Mouse (Mus musculus): Measurements from ENCODE around the gene Brox. TPM values are rescaled to one million over a fixed set of nuclear protein-coding genes. Genes with fewer than 3 reads are reported as not detected.
"Not testable (repeated sequence)": the region's sequence is repeated elsewhere in the genome, so short reads cannot be mapped to it uniquely, and the experiment has no call there.

The Brox gene
- polyA plus RNA-seq, 1 experiment: 80.5 TPM

DNA sequence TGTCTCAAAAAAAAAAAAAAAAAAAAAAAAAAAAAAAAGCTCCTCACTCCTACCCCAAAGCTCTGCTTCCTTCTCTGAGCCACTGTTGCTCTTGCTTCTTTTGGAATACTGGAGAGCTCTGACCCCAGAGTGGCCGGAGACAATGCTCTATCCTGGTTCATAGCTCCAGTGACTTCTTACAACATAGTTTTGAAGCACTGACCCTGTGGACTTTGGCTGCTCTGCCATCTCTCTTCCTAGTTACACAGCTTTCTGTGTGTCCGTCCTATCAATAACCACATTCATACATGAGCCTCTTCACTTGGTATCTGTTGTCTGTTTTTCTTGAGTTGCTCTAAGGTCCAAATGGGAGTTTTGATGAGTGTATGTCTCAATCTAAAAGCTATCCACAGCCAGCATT, 15.0 kb upstream of the Brox start:
- Histone ChIP-seq H3K4me3 (ENCODE audit: insufficient read depth, low read length) (no peak overlapping the region), H3K4me1 (ENCODE audit: control insufficient read depth, insufficient read depth, low read length) (peaks cover 7% of the 10 kb centered on the region), H3K27ac (ENCODE audit: insufficient read depth, low read depth, low read length) (no peak overlapping the region)
- no peak for TF ChIP-seq CTCF (IDR thresholded peaks at IDR 0.05; ENCODE audit: low read depth, low read length)

DNA sequence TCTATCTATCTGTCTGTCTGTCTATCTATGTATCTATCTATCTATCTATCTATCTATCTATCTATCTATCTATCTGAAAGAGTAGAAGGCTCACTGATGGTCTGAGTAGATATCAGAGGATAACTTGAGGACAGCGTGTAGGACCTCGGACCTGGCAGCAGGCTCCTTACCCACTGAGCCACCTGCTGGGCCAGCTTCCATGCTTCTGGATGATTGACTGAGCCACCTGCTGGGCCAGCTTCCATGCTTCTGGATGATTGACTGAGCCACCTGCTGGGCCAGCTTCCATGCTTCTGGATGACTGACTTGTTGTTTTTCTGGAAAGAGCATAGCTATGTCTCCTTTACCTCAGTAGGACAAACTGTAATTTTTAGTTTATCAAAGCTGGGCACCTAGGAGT, 12.5 kb upstream of the Brox start:
- not testable (repeated sequence) for H3K27ac ChIP-seq (ENCODE audit: insufficient read depth, low read depth, low read length); H3K4me3 ChIP-seq (ENCODE audit: insufficient read depth, low read length); H3K4me1 ChIP-seq (ENCODE audit: control insufficient read depth, insufficient read depth, low read length)

DNA sequence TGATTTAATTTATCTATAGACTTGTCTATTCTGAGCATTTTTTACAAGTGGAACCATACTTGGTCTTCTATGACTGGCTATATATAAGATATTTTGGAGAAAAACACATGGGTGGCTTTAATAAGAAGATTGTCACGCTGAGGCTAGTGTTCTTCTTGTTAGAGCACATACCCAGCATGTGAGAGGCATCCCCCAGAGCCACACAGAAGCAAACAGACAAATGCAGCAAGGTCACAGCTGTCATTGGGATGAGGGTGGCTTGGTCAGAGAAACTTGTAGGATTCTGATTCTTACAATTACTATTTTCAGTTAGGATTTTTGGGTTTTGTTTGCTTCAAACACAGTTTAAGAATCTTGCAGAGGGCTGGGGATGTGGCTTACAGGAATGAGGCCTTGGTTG, 11.4 kb upstream of the Brox start:
- H3K27ac ChIP-seq (ENCODE audit: insufficient read depth, low read depth, low read length): no peak overlapping the region
- H3K4me1 ChIP-seq (ENCODE audit: control insufficient read depth, insufficient read depth, low read length): peaks cover 8% of the 10 kb centered on the region
- TF ChIP-seq POLR2A (IDR thresholded peaks at IDR 0.05; ENCODE audit: borderline replicate concordance, low read depth, low read length) (no peak), CTCF (IDR thresholded peaks at IDR 0.05; ENCODE audit: low read depth, low read length) (no peak)
- H3K4me3 ChIP-seq (ENCODE audit: insufficient read depth, low read length): no peak overlapping the region

DNA sequence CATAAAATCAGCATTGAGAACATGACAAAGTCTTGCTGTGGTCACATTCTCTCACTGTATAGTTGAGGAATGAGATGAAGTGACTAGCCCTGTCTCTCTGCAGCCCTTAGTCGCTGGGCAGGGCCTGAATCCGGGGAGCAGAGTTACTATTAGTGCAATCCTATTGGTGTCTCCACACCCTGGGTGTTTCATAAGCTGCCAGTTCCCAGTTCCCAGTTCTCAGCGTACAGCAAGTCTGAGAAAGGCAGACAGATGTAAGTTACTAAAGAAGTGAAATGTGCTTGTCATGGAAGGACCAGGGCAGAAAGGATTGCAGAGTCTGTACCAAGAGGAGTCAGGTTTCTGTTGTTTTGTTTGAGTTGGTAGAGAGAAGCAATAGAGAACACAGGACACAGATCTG, 10.5 kb upstream of the Brox start:
- Histone ChIP-seq H3K27ac (ENCODE audit: insufficient read depth, low read depth, low read length) (peak overlapping the region; percentile 46), H3K4me1 (ENCODE audit: control insufficient read depth, insufficient read depth, low read length) (peaks cover 8% of the 10 kb centered on the region), H3K4me3 (ENCODE audit: insufficient read depth, low read length) (no peak overlapping the region)
- TF ChIP-seq POLR2A (IDR thresholded peaks at IDR 0.05; ENCODE audit: borderline replicate concordance, low read depth, low read length): no peak
- no peak for TF ChIP-seq CTCF (IDR thresholded peaks at IDR 0.05; ENCODE audit: low read depth, low read length)

DNA sequence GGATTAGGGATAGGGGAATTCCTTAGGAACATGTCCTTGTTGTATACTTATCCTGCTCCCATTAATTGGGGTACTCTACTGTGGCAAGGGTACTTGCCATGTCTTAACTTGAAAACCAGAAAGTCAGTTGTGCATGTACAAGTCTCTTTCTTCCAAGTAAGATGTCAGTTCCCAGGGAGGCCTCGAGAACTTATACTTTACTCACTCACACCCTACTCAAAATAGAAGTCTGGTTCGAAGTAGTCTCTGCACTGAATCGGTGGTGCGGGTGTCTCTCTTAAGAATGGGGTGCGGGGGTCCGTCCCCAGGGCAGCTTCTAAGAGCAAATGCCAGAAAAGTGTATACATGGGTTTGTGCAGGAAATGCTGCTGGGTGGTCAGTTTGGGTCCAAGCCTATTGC, 2.1 kb upstream of the Brox start:
- no peak overlapping the region for H3K27ac ChIP-seq (ENCODE audit: insufficient read depth, low read depth, low read length)
- no peak for TF ChIP-seq POLR2A (IDR thresholded peaks at IDR 0.05; ENCODE audit: borderline replicate concordance, low read depth, low read length)
- no peak for TF ChIP-seq CTCF (IDR thresholded peaks at IDR 0.05; ENCODE audit: low read depth, low read length)
- no peaks in the 10 kb centered on the region for H3K4me1 ChIP-seq (ENCODE audit: control insufficient read depth, insufficient read depth, low read length)
- no peak overlapping the region for H3K4me3 ChIP-seq (ENCODE audit: insufficient read depth, low read length)

DNA sequence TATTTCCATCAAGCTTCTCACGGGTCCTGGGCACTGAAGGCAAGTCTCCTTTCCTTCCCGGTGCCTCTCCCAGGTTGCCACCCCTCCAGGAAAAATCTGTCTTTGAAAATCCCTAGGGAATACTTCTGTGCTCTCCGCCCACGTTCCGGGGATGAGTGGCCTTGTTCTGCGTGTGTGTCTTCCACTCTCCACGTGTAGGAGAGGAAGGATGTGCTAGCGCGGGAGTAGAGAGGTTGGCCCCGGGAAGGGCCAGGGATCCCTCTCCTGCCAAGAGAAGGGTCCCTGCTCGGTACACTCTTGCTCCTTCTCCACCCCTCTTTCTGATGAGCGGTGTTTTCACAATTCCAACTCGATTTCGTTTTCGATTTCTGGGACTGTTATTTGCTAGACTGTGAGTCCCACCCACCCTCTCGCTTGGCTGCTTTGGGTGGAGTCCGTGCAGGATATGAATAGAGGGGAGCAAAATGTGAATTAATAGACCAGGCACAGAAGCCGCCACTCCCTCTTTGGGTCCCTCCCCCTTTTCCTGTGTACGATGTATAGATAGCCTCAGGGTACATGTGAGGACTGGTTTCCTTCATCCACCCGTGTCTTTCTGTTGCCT, 919 bp upstream of the Brox start:
- no peaks in the 10 kb centered on the region for H3K4me1 ChIP-seq (ENCODE audit: control insufficient read depth, insufficient read depth, low read length)
- H3K27ac ChIP-seq (ENCODE audit: insufficient read depth, low read depth, low read length): peak overlapping the region; percentile 29
- H3K4me3 ChIP-seq (ENCODE audit: insufficient read depth, low read length): peak overlapping the region; percentile 66
- no peak for TF ChIP-seq CTCF (IDR thresholded peaks at IDR 0.05; ENCODE audit: low read depth, low read length)
- no peak for TF ChIP-seq POLR2A (IDR thresholded peaks at IDR 0.05; ENCODE audit: borderline replicate concordance, low read depth, low read length)

DNA sequence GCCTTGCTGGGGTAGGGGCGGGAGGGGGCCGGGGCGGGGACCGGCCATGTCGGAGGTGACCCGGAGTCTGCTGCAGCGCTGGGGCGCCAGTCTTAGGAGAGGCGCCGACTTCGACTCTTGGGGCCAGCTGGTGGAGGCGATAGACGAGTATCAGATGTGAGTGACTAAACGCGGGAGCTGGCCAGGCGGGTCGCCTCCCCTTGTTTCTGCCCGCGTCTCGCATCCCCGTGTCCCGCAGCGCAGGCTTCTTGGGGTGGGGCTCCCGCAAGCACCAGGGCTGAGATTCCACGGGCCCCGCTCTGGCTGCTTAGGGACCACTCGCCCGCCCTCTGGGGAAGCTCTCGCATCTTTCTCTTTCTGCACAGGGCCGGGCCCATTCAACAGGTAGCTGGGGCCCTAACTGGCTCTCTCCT, 410 bp upstream of the Brox start:
- TF ChIP-seq CTCF (IDR thresholded peaks at IDR 0.05; ENCODE audit: low read depth, low read length): no peak
- TF ChIP-seq POLR2A (IDR thresholded peaks at IDR 0.05; ENCODE audit: borderline replicate concordance, low read depth, low read length): no peak

DNA sequence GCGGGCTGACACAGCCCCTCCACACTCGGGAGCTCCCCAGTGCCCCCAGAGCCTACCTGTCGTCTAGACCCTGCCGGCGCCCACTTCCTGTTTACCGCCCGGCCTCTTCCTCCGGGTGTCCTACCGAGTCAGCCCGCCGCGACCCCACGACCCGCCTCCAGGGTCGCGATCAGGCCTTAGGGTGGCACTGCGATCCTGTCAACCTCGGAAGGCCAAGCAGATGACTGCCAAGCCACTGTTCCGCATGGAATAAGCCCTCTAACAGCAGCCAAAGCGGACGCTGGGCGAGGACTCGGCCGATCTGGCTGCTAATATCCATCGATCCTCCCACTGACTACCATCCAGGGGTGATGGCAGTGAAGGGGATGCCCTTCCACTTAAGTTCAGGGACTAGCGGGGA, 604 bp downstream of the Brox start, which contains the start of gene Aida:
Aida (plus strand) TSS at position 126 of the 400 bp plus-strand sequence.
- Histone ChIP-seq H3K27ac (ENCODE audit: insufficient read depth, low read depth, low read length) (peak within 1 kb of the TSS; percentile 70), H3K4me3 (ENCODE audit: insufficient read depth, low read length) (peak within 1 kb of the TSS; percentile 66), H3K4me1 (ENCODE audit: control insufficient read depth, insufficient read depth, low read length) (no peaks in the 10 kb centered on the region)
- no peak for TF ChIP-seq CTCF (IDR thresholded peaks at IDR 0.05; ENCODE audit: low read depth, low read length)
- TF ChIP-seq POLR2A (IDR thresholded peaks at IDR 0.05; ENCODE audit: borderline replicate concordance, low read depth, low read length): no peak

More for the DNA sequence above, 410 bp upstream of the Brox start:
- peak overlapping the region; percentile 66 for H3K4me3 ChIP-seq (ENCODE audit: insufficient read depth, low read length)
- peak overlapping the region; percentile 29 for H3K27ac ChIP-seq (ENCODE audit: insufficient read depth, low read depth, low read length)
- no peaks in the 10 kb centered on the region for H3K4me1 ChIP-seq (ENCODE audit: control insufficient read depth, insufficient read depth, low read length)

DNA sequence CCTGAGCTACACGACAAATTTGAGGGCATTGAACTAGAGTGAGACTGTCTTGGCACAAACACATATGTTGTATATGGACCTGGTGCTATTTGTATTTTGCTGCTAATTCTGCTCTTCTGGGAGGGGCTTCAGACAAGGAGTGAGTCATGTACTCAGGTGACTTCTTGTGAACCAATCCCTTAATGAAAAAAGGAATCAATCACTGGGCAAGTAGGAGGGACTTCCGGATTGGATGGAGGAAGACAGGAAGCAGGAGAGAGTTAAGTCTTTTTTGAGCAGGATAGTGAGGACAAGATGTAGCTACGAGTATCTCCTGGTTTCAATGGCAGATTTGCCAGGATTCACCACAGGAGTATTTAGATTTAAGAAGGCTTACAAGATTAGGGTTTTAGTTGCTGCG, 7.5 kb downstream of the Brox start:
- TF ChIP-seq POLR2A (IDR thresholded peaks at IDR 0.05; ENCODE audit: borderline replicate concordance, low read depth, low read length): no peak
- TF ChIP-seq CTCF (IDR thresholded peaks at IDR 0.05; ENCODE audit: low read depth, low read length): no peak
- no peaks in the 10 kb centered on the region for H3K4me1 ChIP-seq (ENCODE audit: control insufficient read depth, insufficient read depth, low read length)
- H3K4me3 ChIP-seq (ENCODE audit: insufficient read depth, low read length): no peak overlapping the region
- H3K27ac ChIP-seq (ENCODE audit: insufficient read depth, low read depth, low read length): no peak overlapping the region

DNA sequence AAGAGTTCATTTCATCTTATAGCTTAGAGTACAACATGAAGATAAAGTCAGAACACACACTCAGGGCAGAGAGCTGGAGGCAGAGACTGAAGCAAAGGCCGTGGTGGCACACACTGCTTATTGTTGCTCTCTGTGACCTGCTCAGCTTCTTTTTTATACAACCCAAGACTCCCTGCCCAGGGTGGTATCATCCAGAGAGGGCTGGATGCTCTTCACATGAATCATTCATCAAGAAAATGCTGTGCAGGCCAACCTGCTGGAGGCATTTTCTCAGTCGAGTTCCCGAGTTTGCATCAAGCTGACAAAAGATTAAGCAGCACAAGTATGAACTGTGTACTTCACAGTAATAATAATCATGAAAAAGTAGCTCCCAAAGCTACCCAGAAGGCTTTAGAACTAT, 8.7 kb downstream of the Brox start:
- no peak overlapping the region for H3K27ac ChIP-seq (ENCODE audit: insufficient read depth, low read depth, low read length)
- no peaks in the 10 kb centered on the region for H3K4me1 ChIP-seq (ENCODE audit: control insufficient read depth, insufficient read depth, low read length)
- TF ChIP-seq CTCF (IDR thresholded peaks at IDR 0.05; ENCODE audit: low read depth, low read length) (no peak), POLR2A (IDR thresholded peaks at IDR 0.05; ENCODE audit: borderline replicate concordance, low read depth, low read length) (no peak)
- no peak overlapping the region for H3K4me3 ChIP-seq (ENCODE audit: insufficient read depth, low read length)

DNA sequence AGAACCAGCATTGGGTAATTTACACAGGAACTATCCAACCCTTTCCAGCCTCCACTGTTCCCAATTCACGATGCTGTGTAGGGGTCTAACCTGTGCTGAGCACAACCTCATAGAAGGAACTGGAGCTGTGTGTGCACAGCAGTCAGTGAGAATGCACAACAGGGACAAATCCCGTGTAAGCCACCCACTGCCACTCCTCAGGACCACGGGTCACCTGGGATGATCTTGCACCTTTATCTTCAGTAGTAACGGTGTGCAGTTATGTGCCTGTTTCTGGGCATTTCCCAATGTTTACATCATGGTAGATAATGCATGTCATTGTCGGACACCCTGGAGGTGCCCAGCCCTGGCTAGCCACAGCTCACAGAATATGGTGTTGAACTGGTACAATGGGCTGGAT, 21.3 kb downstream of the Brox start:
- peaks cover 6% of the 10 kb centered on the region for H3K4me1 ChIP-seq (ENCODE audit: control insufficient read depth, insufficient read depth, low read length)
- TF ChIP-seq POLR2A (IDR thresholded peaks at IDR 0.05; ENCODE audit: borderline replicate concordance, low read depth, low read length) (no peak), CTCF (IDR thresholded peaks at IDR 0.05; ENCODE audit: low read depth, low read length) (no peak)
- H3K4me3 ChIP-seq (ENCODE audit: insufficient read depth, low read length): no peak overlapping the region

More for the DNA sequence above, 21.3 kb downstream of the Brox start:
- H3K27ac ChIP-seq (ENCODE audit: insufficient read depth, low read depth, low read length): no peak overlapping the region

Measured in bone marrow macrophage, adult 2 months (primary cell).